Mouse (Mus musculus) kidney, adult 2 months (tissue): ENCODE data around the gene Gm28374. TPM values are rescaled to one million over a fixed set of nuclear protein-coding genes. Genes with fewer than 3 reads are reported as not detected.

Experiments used
- DNase-seq: peaks from one replicate; pipeline ENCODE4 v3.0.0; 2021
- H3K27ac ChIP-seq: fragments of 200-500 bp; 2 replicates; pipeline ENCODE4 v1.5.1; 2012; ENCODE audit warnings: low read depth, low read length, control low read depth, inconsistent platforms; ENCODE audit not compliant: insufficient read depth
- H3K27me3 ChIP-seq: fragments of 200-500 bp; replicated peaks from 2 replicates; pipeline ENCODE4 v1.6.1; 2012; ENCODE audit warnings: mild to moderate bottlenecking, moderate library complexity, low read length, inconsistent platforms; ENCODE audit not compliant: control insufficient read depth, insufficient read depth
- H3K36me3 ChIP-seq: fragments of 200-500 bp; 2 replicates; pipeline ENCODE4 v1.6.1; 2012; ENCODE audit warnings: mild to moderate bottlenecking, moderate library complexity, low read length, inconsistent platforms; ENCODE audit not compliant: control insufficient read depth, insufficient read depth
- H3K4me1 ChIP-seq: fragments of 200-500 bp; 2 replicates; pipeline ENCODE4 v1.6.1; 2011; ENCODE audit warnings: low read length; ENCODE audit not compliant: control insufficient read depth, insufficient read depth
- H3K4me3 ChIP-seq: fragments of 200-500 bp; 2 replicates; pipeline ENCODE4 v1.5.1; 2011; ENCODE audit warnings: mild to moderate bottlenecking, low read depth, low read length, control low read depth; ENCODE audit not compliant: insufficient read depth
- CTCF ChIP-seq: fragments of 200-500 bp; conservative IDR thresholded peaks from 2 replicates; pipeline ENCODE4 v1.5.1; 2011; ENCODE audit warnings: low read depth, mild to moderate bottlenecking, control low read depth, low read length, moderate library complexity, mixed read lengths; ENCODE audit not compliant: insufficient read depth, insufficient read length
- POLR2A ChIP-seq: fragments of 200-500 bp; IDR thresholded peaks from one replicate; pipeline ENCODE4 v1.6.1; 2011; ENCODE audit warnings: low read depth, low read length, control low read depth
- WGBS: fragments of 180-500 bp; shearing (Covaris S2); methylation state at CpG from one replicate; pipeline ENCODE4 v1.1.7; 2018; 5-methylcytosine and 5-hydroxymethylcytosine counted together
- polyA plus RNA-seq: library from polyadenylated mRNA; depleted of rRNA; stranded (reverse); fragments of >200 nt; gene quantifications from 2 replicates; pipeline ENCODE4 v1.2.3, GENCODE M21; 2012

Gm28374 gene
- polyA plus RNA-seq, 1 experiment: not detected

GRCm38 (mm10) chr19:6105586-6105985 lies 23.5 kb upstream of the Gm28374 start, which contains the start of gene Naaladl1:
Naaladl1 (plus strand) TSS chr19:6105782.
- 62% methylated on average over 7 of the region's 7 CpGs for WGBS
- Histone ChIP-seq H3K4me1 (no peaks in the 10 kb centered on the region), H3K27ac (no peak within 1 kb of the TSS), H3K4me3 (no peak within 1 kb of the TSS), H3K27me3 (no peaks in the 10 kb centered on the region), H3K36me3 (no peaks in the 10 kb centered on the region)
- no peak for TF ChIP-seq POLR2A
- no peak for TF ChIP-seq CTCF
- peak; percentile 40 for DNase-seq

GRCm38 (mm10) chr19:6104476-6104875 lies 22.4 kb upstream of the Gm28374 start:
- Histone ChIP-seq H3K4me1 (no peaks in the 10 kb centered on the region), H3K27me3 (no peaks in the 10 kb centered on the region), H3K27ac (no peak overlapping the region), H3K36me3 (no peaks in the 10 kb centered on the region), H3K4me3 (no peak overlapping the region)
- TF ChIP-seq CTCF (no peak), POLR2A (no peak)
- no peak for DNase-seq
- 74% methylated on average over 4 of the region's 4 CpGs for WGBS

- Histone ChIP-seq H3K4me3 (no peak overlapping the region), H3K27ac (no peak overlapping the region), H3K27me3 (no peaks in the 10 kb centered on the region), H3K4me1 (no peaks in the 10 kb centered on the region), H3K36me3 (no peaks in the 10 kb centered on the region)
- no peak for DNase-seq
- TF ChIP-seq CTCF (no peak), POLR2A (no peak)
- 71% methylated on average over 6 of the region's 6 CpGs for WGBS
Observed at GRCm38 (mm10) chr19:6102169-6102853, 20.3 kb upstream of the Gm28374 start.

DNA sequence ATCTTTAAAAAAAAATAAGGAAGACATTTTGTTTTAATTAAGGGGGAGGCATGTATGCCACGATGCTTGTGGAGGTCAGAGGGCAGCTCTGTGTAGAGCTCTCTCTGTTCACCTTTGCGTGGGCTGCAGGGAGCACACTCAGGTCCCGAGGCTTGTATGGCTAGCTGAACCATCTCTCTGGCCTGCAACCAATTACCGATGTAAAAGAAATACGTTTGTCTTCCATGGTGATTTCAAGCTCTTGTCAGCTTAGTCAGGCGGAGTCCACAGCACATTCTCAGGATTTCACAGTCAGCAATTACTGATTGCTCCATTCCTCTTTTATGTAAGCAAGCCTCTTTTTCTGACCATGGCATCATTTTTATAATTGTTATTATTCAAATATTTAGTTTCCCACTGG lies 19.1 kb upstream of the Gm28374 start:
- Histone ChIP-seq H3K36me3 (no peaks in the 10 kb centered on the region), H3K27ac (no peak overlapping the region), H3K4me1 (no peaks in the 10 kb centered on the region), H3K27me3 (no peaks in the 10 kb centered on the region), H3K4me3 (no peak overlapping the region)
- no peak for TF ChIP-seq CTCF
- TF ChIP-seq POLR2A: no peak
- DNase-seq: no peak
- WGBS: 70% methylated on average over 6 of the region's 6 CpGs

GRCm38 (mm10) chr19:6097847-6098246 lies 15.8 kb upstream of the Gm28374 start:
- WGBS: 86% methylated on average over 3 of the region's 3 CpGs
- DNase-seq: peak; percentile 19
- Histone ChIP-seq H3K4me1 (no peaks in the 10 kb centered on the region), H3K4me3 (no peak overlapping the region), H3K36me3 (no peaks in the 10 kb centered on the region), H3K27me3 (no peaks in the 10 kb centered on the region), H3K27ac (no peak overlapping the region)
- TF ChIP-seq POLR2A (no peak), CTCF (no peak)

DNA sequence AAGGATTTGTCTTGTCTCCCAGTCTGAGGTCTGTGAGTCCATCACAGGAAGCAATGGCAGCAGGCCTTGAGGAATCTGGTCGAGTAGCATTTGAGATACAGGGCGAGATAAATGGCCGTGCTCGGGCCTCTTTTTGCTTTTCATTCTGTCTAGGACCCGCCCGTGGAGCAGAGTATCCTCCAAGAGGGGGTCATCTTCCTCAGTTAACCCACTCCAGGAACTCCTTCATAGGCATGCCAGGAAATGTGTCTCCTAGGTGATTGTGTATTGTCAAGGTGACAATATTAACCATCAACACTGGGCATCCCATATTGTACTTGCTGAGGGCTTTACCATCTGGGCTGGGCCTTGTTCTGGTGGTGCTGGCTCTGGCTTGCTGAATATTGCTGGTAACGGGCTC lies 12.1 kb upstream of the Gm28374 start, which contains the start of gene AC131692.1:
TSS of gene AC131692.1 (plus strand) at position 301 of the 400 bp plus-strand sequence.
- TF ChIP-seq POLR2A: no peak
- WGBS: 92% methylated on average over 7 of the region's 7 CpGs
- no peaks in the 10 kb centered on the region for H3K27me3 ChIP-seq

DNA sequence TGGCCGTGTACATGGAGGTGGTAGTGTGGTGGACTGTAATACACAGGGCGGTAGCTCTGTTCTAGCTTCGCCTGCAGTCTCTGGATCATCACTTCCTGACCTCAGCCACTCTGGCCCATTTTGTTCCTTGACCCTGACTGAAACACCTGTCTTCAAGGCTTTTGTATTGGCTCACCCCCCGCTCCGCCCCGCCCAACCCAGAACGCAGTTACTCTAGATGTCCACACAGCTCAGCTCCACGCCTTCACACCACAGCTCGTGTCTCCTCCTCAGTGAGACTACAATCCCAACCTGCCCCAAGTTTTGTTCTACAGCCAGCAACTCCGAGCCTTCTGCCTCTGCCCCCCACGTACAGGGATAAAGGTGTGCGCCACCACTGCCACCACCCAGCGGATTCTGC lies 6.8 kb upstream of the Gm28374 start:
- Histone ChIP-seq H3K4me3 (no peak overlapping the region), H3K27ac (no peak overlapping the region), H3K27me3 (no peaks in the 10 kb centered on the region), H3K36me3 (no peaks in the 10 kb centered on the region), H3K4me1 (no peaks in the 10 kb centered on the region; the same call in 1 of the 2 replicates)
- WGBS: 90% methylated on average over 13 of the region's 13 CpGs
- DNase-seq: no peak
- TF ChIP-seq CTCF: no peak
- TF ChIP-seq POLR2A: no peak

More for the DNA sequence above, 12.1 kb upstream of the Gm28374 start, which contains the start of gene AC131692.1:
- DNase-seq: no peak
- Histone ChIP-seq H3K4me1 (no peaks in the 10 kb centered on the region), H3K36me3 (no peaks in the 10 kb centered on the region), H3K4me3 (no peak within 1 kb of the TSS), H3K27ac (no peak within 1 kb of the TSS)
